Mouse (Mus musculus): ENCODE results near the gene Smarca5. TPM values are rescaled to one million over a fixed set of nuclear protein-coding genes. Genes with fewer than 3 reads are reported as not detected.

Gene Smarca5
- polyA plus RNA-seq, 1 experiment, result 8.6 TPM

GRCm38 (mm10) chr8:80663476-80663875 lies 75.8 kb downstream of the Smarca5 start:
- H3K4me3 ChIP-seq (ENCODE audit: control insufficient read depth, low read depth, low read length), result no peak overlapping the region
- TF ChIP-seq CTCF (IDR thresholded peaks at IDR 0.05; ENCODE audit: control insufficient read depth, insufficient read depth, insufficient replicate concordance, low read depth, low read length), result no peak
- H3K27ac ChIP-seq (ENCODE audit: control insufficient read depth, insufficient read depth, low read depth, low read length), result no peak overlapping the region

GRCm38 (mm10) chr8:80661055-80661454 lies 78.2 kb downstream of the Smarca5 start:
- Histone ChIP-seq H3K36me3 (ENCODE audit: control insufficient read depth, insufficient read depth, low read length) (no peaks in the 10 kb centered on the region), H3K4me3 (ENCODE audit: control insufficient read depth, low read depth, low read length) (no peak overlapping the region), H3K27me3 (ENCODE audit: control insufficient read depth, insufficient read depth, low read length) (no peaks in the 10 kb centered on the region), H3K27ac (ENCODE audit: control insufficient read depth, insufficient read depth, low read depth, low read length) (no peak overlapping the region), H3K4me1 (ENCODE audit: control insufficient read depth, insufficient read depth, low read length) (no peaks in the 10 kb centered on the region)
- TF ChIP-seq CTCF (IDR thresholded peaks at IDR 0.05; ENCODE audit: control insufficient read depth, insufficient read depth, insufficient replicate concordance, low read depth, low read length) (no peak), POLR2A (IDR thresholded peaks at IDR 0.05; ENCODE audit: control insufficient read depth, low read depth, low read length) (no peak)

More at GRCm38 (mm10) chr8:80663476-80663875, 75.8 kb downstream of the Smarca5 start:
- Histone ChIP-seq H3K4me1 (ENCODE audit: control insufficient read depth, insufficient read depth, low read length) (no peaks in the 10 kb centered on the region), H3K27me3 (ENCODE audit: control insufficient read depth, insufficient read depth, low read length) (no peaks in the 10 kb centered on the region), H3K36me3 (ENCODE audit: control insufficient read depth, insufficient read depth, low read length) (no peaks in the 10 kb centered on the region)

- TF ChIP-seq POLR2A (IDR thresholded peaks at IDR 0.05; ENCODE audit: control insufficient read depth, low read depth, low read length), result no peak
- TF ChIP-seq CTCF (IDR thresholded peaks at IDR 0.05; ENCODE audit: control insufficient read depth, insufficient read depth, insufficient replicate concordance, low read depth, low read length), result no peak
- H3K4me1 ChIP-seq (ENCODE audit: control insufficient read depth, insufficient read depth, low read length), result no peaks in the 10 kb centered on the region
- no peak overlapping the region for H3K27ac ChIP-seq (ENCODE audit: control insufficient read depth, insufficient read depth, low read depth, low read length)
- no peaks in the 10 kb centered on the region for H3K27me3 ChIP-seq (ENCODE audit: control insufficient read depth, insufficient read depth, low read length)
- H3K36me3 ChIP-seq (ENCODE audit: control insufficient read depth, insufficient read depth, low read length), result no peaks in the 10 kb centered on the region
- H3K4me3 ChIP-seq (ENCODE audit: control insufficient read depth, low read depth, low read length), result no peak overlapping the region
Observed at GRCm38 (mm10) chr8:80657639-80658038, 81.7 kb downstream of the Smarca5 start.

Other genes starting within 250 kb of the Smarca5 start
- gene Gypa, start 245.7 kb downstream of the Smarca5 start, polyA plus RNA-seq (2012; rRNA removed), result 0.10 TPM in 1 of 2 replicates, not detected in the other
- gene Frem3, start 128.4 kb downstream of the Smarca5 start, polyA plus RNA-seq (2012; rRNA removed), result 0.30 and 0.34 TPM in 2 replicates
- gene Gab1, start 141.0 kb upstream of the Smarca5 start, polyA plus RNA-seq (2012; rRNA removed), result 9.8 and 11.3 TPM in 2 replicates